Mouse (Mus musculus) frontal cortex, postnatal 25 days (tissue): ENCODE measurements at regions not wholly inside any gene's neighbourhood (a gene's known extent, or its start where the extent isn't known, plus 50 kb on each side); places are given as distances from the start of the nearest gene placed in this dataset.

Experiments
- DNase-seq, 2 experiments: peaks; one replicate each; pipeline ENCODE4 v3.0.0; 2022; ENCODE audit warnings: low spot score in 2 of 2

GRCm38 (mm10) chr3:128723100-128723499, 476.6 kb upstream of the Pitx2 start:
- no peak for DNase-seq

DNA sequence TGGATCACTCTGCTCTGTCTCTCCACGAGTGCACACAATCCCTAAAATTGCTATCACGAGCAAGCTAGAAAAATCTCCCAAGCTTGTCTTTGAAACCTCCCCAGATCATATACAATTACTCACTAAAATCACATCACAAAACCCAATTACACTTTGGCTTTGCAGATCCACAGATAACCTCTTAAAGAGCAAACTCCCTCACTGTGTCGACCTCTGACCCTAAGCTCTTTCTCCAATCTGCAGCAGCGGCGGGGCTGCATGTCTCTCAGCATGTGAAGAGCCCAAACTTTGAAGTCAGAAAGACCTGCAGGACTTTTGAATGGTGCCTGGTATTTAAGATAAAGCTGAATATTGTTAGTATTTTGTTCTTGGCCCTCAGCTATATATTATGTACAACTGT, 479.4 kb upstream of the Pitx2 start:
- no peak for DNase-seq

- no peak for DNase-seq
These were observed 480.5 kb upstream of the Pitx2 start for GRCm38 (mm10) chr3:128719226-128719625.

DNA sequence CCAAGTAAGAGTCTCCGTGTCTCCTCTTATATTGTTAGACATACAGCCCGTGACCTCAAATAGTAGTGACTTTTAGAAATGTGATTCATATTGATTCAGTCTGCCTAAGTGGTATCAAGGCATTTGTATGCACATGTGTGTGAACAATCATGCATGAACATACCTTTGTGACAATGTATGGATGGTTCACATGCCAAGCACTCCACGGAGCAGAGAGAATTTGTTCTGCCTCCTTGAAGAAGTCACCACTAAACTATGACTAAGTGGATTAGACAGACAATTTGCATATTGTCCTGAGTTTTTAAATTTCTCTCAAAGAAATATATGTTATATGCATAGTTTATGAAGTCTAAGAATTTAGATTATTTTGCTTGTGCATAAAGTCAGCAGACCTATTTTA, 492.4 kb upstream of the Pitx2 start:
- DNase-seq: no peak

- DNase-seq: no peak
These were observed 531.1 kb upstream of the Pitx2 start for GRCm38 (mm10) chr3:128668468-128669127.

DNA sequence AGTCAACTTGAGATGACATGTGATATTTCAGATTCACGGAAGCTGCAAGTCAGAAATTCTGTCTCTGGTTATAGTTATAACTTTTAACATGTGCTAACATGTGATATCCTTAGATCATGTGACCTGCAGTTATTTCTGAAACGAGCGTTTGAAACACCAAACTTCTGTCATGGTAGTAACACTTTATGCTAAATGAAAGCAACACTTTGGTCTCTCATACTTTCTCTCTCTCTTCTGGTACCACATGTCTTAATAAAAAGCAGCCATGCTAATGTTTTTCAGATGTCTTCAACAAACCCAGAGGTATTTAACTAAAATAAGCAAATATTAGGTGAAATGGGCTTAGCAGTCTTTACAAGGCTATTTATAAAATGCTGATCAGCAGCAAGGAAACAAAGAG, 534.5 kb upstream of the Pitx2 start:
- no peak for DNase-seq

DNA sequence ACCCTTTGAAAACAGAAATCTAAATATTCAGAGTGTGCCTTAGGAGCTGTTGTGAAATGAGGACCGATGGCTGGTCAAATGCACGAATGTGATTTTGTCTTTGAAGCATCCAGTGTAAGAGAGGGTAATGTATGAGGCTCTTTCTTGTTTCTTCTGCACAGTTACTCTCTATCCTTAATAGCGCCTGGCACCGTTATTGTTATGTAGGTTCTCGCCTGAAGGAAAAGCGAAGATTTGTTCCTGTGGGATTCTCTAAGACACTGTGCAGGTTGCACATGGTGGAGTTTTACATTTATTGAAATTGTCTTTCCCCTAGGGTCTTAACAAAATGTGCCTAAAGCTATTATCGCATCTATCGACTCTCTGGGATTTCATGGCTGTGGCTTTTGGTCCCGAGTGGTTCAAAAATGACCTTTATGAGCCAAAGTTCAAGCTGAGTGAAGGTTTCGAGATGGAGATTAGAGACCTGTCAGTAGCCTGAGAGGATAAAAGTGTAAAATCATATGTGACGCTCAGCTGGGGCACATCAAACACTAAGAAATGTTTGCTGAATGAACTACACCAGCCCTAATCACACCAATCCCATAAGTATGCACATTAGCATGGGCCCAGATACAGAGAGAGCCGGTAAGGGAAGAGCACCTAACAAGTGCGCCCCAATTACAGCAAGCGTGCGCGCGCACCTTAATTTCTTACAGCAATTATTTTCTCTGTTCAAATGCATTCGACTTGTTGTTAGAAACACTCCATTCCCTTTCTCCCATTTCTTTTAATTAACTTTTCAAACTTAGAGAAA, 562.5 kb upstream of the Pitx2 start:
- no peak for DNase-seq

- DNase-seq: no peak
These were observed 572.0 kb upstream of the Pitx2 start for GRCm38 (mm10) chr3:128627696-128628095.

DNA sequence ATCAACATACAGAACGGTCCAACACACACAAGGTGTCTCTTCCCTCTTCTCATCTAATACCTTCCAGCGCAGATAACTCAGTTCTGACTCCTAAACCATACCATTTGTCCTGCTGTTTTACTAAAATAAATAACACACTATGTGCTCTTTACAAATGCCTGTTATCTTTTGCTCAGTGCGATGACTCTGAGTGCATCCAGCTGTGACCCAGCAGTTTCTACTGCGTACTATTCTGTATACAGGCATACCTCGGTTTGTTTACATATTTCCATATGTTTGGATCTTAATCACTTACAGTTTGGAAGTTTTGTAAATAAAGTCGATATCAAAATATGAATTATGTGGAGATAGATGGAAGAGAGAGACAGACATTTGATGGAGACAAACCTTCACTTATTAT, 583.0 kb upstream of the Pitx2 start:
- DNase-seq: no peak

DNA sequence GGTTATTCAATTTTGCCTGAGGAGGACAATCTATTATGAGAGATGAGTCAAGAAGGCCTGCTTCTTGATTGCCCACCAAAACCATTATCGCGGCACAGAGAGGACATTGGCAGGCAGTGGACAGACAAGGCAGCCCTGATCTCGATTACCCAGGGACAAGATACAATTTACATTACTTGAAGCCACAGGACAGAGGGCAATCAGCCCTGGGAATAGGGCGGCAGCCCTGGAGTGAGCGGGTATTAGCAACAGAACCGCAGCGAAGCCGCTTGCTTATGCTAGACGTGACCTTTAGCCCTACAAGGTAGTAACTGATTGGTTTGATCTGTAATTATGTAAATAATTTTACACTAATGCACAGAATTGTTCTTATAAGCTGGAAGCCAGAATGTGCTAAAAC, 586.0 kb upstream of the Pitx2 start:
- DNase-seq: no peak

DNA sequence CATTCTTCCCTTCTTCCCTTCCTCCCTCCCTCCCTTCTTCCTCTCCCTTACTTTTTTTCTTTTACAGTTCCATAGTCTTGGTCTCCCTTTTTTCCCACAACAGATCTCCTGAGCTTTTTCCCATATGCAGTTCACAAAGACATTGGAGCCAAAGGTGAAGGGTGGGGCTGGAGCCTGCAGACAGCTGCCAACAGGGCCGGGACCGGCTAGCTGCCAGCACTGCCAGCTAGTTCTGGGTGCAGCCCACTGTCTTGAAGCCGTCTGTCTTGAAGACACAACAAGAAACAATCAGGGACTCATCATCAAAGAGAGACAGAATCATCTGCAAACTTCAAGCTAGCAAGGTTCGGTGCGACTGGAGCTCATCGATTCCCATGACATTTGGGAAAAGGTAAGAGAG, 588.9 kb upstream of the Pitx2 start:
- no peak for DNase-seq

DNA sequence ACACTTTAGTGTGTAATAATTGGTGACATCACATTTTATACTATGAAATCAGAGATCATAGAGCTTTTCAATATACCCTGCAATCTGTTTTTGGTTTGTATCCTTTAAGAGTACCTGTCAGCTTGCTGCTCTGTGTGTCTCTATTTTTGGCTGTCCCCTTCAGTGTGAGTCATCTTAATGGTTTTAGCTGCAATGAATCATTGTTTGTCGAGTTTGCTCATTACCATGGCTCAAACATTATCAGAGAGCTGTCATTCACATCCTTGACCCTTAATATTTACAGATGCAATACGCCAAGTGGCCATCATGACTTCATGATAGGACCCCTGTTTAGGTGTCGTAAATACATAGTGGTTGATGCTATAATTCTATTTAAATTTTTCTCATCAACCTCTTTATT, 591.0 kb upstream of the Pitx2 start:
- no peak for DNase-seq

- no peak for DNase-seq
These were observed 624.1 kb upstream of the Pitx2 start for GRCm38 (mm10) chr3:128575339-128576129.

DNA sequence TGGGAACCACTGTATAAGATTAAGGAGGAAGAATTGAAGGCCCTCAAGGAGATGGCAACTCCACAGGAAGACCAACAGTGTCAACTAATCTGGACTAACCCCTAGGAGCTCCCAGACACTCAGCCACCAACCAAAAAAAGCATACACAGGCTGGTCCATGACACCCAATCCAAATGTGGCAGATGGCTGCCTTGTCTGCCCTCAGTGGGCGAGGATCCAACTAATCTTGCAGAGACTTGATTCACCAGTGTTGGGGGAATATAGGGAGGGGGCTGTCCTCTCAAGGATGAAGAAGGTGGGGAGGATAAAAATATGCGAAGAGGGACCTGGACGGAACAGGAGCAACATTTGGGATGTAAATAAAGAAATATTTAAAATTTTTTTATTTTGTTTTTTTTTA, 629.1 kb upstream of the Pitx2 start:
- no peak for DNase-seq

DNA sequence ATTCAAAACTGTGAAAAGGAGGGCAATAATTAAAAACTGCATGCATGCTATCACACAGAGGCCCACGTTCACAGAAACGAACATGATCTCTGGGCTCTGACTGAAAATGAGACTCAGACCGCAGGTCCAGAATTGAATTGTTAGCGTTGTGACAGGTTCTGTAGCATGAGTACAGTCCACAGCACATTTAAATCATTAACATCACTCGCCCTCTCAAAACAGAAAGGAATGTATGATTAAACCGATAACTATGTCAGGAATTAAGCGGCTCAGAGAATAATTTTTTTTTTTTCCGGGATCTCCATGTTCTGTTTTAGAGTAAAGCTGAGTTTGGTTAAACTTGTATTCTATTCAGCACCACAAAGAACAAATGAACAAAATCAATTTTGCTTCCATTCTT, 634.3 kb upstream of the Pitx2 start:
- DNase-seq: no peak

- peak; percentile 52 for DNase-seq
These were observed 650.5 kb upstream of the Fam241a start for GRCm38 (mm10) chr3:128546416-128547327.

DNA sequence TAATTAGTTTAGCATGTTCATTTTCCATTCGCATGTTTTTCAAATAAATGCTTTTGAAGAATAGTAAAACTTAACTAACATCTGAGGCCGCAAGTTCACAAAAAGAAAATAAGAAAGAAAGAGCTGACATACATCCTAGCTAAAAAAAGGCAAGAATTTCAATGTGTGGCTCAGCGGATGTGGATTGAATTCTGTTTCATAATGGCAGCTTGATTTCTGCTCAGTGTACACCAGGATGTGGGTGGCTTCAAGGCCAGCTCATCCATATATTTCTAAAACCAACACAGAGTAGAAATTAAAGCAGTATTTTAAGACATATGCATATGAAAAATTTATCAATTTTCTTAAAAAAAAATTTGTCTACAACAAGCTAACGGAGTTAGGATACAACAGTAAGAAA, 629.3 kb upstream of the Fam241a start:
- DNase-seq: no peak

DNA sequence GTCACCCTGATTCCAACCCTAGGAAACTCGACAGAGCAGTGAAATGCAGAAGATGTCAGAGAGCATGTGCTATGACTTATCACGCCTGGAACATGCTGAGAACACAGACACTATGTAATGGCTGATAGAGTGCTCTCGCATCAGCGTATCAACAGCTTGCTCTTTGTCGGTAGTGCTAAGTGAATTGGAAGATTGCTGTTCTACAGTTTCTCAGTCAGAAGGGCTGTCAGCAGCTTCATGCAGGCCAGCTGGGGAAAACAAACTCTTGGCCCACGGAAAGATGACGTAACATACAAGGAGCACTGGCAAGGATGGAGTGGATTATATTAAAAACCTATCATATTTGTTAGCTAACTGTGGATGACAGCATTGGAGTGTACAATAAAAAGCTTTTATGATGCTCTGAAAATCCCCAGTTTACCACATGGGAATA, 624.6 kb upstream of the Fam241a start:
- peak; percentile 14 to 15 for DNase-seq

- peak; percentile 11 to 23 for DNase-seq
These were observed 623.8 kb upstream of the Fam241a start for GRCm38 (mm10) chr3:128519913-128520316.

GRCm38 (mm10) chr3:128518806-128519205, 622.7 kb upstream of the Fam241a start:
- DNase-seq: peak in 1 of 2 experiments; percentile 16

DNA sequence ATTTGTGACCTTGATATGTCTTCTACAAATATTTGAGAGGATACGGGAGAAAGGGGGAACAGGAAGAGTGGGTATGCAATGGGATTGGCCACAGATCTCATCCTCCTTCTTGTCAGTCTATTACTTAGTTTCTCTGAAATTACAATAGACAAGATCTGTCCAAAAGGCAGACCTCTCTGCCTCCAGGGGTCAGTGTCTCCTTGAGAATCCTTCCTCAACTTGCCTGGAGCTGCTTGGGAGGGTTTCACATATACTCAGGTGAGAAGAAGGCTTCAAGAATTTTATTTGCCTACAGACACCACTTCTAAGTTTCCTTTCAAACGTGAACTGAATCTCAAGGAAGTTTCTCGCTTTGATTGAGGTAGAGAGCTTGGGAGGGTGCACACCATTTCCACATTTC, 575.0 kb upstream of the Fam241a start:
- DNase-seq: no peak

- no peak for DNase-seq
These were observed 533.6 kb upstream of the Fam241a start for GRCm38 (mm10) chr3:128429706-128430105.
